Mouse (Mus musculus) T-helper 1 cell (primary cell): ENCODE data around the gene Sdhaf2.

Source experiments
- in situ Hi-C: fragments of 300-600 bp; cut with MboI, MseI; formaldehyde crosslinking; loops from one replicate; pipeline ENCODE4 v1.15.1; 2025; ENCODE audit warnings: high pct_unique_total_duplicates

The Sdhaf2 gene

DNA sequence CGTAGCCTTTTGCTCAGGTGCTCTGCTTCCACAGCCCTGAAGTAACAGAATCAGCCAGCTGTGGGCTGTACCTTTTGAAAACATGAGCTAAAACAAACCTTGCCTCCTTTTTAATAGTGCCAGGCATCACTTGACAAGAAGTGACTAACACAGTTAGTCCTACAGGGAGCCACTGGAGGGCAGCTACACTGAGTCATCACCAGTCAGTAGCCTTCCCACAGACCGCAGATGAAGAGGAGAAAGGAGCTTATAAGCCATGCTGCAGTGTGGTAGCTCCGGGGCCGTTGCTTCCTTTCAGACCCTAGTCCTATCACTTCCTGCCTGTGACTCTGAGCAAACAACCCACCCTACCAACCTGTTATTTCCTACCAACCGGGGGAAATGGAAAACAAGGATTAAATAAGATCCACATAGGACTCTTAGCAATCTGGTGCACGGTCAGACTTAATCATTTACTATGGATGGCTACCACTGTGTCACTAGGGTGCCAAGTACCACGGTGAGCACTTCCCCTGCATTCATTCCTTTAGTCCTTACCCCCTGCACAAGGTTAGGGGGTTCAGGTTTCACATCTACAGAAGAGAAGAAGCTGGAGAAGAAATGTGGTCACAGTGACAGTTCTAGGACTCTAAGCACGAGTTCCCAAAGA lies 28.3 kb downstream of the Sdhaf2 start:
- in situ Hi-C loops = no loop called here

DNA sequence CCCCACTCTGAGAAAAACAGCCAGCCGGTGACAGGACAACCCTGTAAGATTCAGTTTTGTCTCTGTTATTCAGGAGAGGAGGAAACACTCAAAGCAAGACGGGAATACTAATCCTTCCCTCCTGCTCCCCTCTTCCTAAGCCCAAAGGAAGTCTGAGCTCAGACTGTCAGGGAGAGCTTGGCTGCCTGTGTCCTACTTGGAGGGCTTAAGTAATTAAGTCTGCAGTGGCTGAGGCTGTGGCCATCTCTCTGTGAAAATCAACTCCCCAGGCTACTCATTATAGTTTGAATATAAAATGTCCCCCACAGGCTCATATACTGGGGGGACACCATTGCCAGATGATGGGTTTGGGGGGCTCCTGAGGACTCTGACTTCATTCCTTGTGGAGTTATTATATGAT lies 29.0 kb downstream of the Sdhaf2 start:
- in situ Hi-C loops = no loop called here

DNA sequence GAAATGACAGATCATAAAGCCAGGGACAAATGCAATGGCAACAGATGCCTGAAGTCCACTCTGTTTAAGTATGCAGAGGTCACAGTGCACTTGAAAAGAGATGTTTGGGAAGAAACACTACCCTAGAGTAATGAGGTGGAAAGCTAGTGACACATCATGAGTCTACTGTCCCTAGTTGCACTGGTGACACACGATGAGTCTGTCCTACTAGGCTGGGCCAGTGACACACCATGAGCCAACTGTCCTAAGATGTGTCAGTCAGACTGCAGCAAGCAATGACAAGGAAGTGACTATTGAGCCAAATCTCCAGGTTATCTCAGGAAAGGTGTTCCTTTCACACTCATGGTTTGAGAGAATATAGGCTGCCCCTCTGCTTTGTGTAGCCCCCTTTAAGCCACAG lies 30.3 kb downstream of the Sdhaf2 start:
- in situ Hi-C loops = no loop called here

DNA sequence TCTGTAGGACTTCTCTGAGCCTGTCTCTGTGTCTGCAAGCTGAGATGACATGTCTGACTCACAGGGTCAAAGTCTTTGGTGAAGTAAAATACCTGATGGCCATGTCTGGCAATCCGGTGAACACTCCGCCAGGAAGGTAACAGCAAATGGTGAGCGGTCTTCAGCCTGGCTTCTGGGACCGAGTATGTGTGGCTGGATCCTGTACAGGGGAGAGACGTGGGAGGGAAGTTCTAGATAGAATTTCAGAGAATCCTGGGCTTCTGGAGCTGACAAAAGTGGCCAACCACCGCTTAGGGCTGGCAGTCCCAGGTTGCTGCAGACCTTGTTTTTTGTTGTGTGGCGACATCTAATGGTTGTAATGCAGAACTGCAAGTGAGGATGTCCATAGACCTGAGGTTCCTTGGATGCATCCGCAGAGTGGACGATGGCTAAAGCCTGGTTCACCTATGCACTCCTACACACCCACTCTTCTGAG lies 39.6 kb downstream of the Sdhaf2 start:
- in situ Hi-C loops = loop anchor here (5.0 kb wide), 1 partner anchor 34 kb away; no protein-coding TSS in a partner anchor

DNA sequence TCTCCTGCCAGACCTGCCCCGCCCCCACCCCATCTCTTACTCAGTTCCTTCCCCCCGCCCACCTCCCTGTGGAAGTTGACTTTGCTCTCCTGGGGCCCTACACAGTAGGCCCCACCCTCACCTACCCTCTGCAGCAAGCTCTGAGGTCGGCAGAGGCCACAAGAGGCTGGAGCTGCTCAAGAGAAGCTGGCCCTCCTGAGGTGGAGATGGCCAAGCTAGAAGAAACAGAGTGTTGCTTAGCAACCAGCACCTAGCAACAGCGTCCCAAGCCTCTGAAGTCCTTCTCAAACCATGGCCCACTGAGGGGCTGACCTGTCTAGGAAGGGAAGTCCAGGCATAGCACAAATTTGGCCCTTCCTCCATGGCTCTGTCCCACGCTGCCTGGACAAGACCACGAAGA lies 43.2 kb downstream of the Sdhaf2 start, which contains the start of gene Ppp1r32:
Ppp1r32 (minus strand) TSS at position 226 of the 400 bp plus-strand sequence.
- in situ Hi-C loops = no loop called here

DNA sequence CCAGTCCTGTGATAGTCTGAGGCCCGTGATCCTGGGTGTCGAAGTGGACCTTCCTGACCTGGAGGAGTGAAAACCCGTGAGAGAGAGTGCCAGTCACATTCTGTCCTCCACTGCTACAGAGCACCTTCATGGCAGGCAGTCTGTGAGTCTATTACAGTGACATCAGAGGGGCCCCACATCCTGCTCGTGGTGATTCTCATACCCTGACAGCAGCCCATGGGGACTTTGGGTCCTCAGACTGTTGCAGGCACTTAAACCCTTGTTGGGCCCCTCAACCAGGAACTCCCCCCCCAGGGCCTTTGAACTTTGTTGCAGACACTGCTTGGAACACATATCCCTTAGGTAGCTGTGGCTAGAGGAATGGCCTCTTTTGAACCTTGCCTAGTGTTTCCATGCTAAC lies 46.4 kb downstream of the Sdhaf2 start:
- in situ Hi-C loops = no loop called here

DNA sequence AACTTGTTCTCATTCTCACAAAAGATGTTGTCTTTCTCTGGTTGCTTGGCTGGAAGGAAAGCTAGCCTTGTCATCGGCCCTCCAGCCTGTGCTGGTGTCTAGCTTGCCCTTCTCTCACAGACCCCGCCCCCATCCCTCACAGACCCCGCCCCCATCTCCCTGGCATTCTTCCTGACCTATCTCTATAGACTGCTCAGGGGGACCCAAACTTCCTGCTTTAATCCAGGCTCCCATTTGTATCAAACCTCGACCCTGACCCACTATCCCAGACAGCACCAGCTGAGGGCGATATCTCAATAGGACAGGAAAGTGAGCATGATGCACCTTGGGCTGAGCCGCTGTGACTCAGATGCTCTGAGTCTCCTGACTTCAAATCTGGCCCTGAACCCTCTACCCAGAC lies 52.2 kb downstream of the Sdhaf2 start:
- in situ Hi-C loops = no loop called here

DNA sequence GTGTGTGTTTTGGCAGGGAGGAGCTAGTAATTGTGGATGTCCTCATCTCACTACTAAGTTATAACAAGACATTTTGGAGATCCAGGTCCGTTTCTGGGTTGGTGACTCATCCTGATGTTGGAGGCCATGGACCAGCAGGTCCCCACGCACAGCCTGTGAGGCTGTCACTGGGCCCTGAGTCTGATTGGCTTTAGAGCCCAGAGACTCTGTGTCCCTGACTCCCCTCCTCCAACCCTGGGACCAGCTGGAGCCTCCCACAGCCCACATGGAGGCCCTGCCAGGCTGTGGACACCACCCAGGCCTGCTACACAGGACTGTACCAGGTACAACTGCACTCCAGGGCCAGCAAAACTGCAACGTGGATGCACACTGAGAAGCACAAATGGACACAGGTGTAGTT lies 53.0 kb downstream of the Sdhaf2 start:
- in situ Hi-C loops = no loop called here

DNA sequence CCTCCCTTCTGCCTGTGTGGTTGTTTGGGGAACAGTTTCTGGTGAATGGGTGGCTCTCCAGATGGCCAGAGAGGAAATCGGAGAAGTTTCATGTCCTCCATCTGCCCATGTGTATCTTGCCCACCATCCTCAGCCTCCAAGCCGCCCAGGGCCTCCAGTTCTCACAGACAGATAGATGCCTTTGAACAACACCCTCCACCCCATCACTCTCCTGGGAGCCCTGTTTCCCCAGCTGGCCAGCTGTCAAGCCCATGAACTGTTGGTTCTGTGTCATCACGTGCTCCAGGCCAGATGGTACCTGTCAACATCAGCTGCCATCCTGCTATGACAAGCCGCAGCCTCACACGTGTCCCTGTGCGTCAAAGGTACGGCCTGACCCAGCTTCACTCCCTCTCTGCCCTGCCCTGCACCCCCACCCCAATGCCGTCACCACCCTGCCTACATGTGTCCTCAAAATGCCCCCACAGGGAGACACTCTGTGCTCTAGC lies 56.7 kb downstream of the Sdhaf2 start:
- in situ Hi-C loops = no loop called here

DNA sequence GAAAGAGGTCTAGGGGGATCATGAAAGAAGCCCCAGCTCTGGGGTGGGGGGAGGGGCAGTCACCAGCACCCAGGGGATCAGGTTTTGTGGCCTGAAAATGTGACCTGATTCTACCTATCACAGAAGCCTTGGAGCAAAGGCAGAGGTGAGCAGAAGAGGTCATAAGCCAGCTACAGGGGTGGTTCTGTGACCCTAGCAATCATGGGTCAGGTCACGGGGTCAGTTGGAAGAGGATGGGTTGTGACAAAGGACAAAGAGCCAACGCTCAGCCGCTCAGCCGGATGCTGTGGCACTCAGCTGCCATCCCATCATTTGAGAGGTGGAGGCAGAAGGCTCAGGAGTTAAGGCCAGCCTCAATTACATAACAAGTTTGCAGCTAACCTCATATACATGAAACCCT lies 61.5 kb downstream of the Sdhaf2 start:
- in situ Hi-C loops = no loop called here

DNA sequence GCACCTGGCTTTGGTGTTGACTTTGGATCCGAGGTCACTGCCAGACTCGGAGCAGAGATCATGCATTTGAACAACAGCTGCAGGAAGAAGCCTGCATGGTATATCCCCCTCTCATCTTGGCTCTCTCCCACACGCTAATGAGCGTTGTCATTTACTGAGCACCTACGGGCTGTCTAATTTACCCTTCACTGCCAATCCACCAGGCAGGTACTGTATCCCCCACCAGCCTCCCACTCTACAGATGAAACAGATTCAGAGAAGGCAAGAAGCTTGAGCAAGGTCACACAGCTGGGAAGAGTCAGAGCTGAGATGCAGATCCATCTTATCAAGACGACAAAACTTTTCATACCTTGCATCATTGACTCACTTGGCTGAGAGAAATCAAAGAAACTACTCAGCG lies 64.4 kb downstream of the Sdhaf2 start:
- in situ Hi-C loops = no loop called here

DNA sequence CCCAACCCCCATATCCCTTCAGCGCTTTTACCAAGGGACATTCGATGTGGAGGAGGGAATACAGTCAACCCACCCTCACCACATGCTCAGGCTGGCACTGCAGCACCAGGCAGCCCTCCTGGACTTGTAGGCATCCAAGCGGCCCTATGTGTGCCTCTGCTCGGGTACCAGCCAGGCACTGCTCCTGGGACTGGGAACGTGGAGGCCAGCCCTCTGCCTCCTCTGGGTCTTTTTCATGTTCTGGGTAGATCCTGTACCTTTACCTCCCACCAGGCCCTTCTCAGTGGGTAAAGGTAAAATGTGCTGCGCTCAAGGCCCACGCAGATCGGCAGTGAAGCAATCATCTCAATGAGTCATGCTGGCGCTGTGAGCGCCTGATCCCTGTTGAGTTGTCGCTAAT lies 66.0 kb downstream of the Sdhaf2 start:
- in situ Hi-C loops = no loop called here

DNA sequence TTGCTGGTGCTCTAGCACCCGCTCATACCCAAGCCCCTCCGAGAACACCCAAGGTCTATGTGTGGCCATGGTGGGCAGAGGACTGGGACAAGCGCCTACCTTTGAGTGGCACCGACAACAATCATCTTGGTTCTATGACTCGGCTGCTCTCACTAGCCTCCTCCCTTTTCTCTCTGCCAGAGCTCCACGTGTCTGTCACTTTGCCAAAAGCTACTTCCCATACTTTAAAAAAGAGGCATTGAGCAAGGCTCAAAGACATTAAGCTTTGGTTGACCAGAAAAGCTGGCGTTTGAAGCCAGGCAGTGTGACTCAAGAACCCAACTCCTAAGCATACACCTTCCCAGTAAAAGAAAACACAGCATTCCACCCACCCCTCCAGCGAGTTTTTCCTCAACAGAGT lies 67.8 kb downstream of the Sdhaf2 start:
- in situ Hi-C loops = no loop called here

DNA sequence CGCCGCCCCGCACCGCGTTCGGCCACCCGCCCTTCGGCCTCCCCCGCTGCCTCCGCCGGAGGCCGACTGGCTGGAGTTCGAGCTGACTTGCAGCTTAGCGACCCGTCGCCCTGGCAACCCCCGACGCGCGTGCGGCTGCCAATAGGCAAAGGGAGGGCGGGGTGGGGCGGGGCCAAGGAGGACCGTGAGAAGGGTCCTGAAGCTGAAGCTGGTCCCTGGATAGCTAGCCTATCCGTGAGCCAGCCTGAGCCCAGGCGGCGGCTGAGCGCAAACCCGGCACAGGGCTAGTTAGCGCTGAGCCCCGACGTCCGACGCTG lies 68.5 kb downstream of the Sdhaf2 start:
- in situ Hi-C loops = no loop called here

DNA sequence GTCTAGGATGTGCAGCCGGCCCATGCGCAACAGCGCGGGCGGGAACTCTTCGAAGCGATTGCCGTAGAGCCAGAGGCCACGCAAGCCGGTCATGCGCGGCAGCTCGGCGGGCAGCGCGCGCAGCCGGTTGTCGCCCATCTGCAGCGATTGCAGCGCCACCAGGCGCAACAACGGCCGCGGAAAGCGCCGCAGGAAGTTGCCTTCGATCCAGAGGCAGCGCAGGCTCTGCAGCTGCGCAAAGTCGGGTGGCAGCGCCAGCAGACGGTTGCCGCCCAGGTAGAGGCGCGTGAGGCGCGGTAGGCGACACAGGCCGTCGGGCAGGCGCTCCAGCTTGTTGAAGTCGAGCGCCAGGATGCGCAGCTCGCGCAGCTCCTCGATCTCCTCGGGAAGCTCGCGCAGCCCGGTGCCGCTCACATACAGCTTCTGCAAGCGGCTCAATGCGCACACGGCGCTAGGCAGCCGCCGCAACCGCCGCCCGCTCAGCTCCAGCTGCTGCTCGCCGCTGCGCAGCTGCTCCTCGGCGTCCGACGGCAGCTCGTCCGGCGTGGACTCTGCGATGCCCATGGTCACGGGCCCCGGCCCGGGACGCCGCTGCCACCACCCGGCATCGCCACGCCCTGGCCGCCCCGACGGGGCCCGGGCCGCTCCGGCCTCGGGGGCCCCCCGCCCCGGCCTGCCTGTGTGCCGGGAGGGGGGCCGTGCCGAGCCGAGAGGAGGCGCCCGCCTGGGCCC lies 69.0 kb downstream of the Sdhaf2 start, which contains the start of gene Lrrc10b:
Lrrc10b (minus strand) TSS at position 722 of the 732 bp plus-strand sequence.
- in situ Hi-C loops = no loop called here

DNA sequence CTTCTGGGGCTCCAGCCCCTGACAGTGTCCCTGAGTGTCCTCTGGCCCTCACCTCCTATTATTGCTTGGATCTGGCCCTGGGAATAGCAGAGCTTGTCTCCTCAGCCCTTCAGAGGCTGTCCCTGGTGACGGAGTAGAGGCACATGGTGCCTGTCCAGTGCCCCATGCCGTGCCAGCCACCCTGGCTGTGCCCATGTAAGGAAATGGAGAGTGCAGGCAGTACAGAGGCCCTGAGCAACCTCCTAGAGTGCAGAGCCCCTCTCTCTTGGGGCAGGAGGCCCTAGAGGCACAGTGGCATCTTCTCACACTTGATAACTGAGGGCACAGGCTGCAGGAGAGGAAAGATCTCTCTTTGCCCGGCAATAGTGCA lies 70.5 kb downstream of the Sdhaf2 start:
- in situ Hi-C loops = no loop called here

DNA sequence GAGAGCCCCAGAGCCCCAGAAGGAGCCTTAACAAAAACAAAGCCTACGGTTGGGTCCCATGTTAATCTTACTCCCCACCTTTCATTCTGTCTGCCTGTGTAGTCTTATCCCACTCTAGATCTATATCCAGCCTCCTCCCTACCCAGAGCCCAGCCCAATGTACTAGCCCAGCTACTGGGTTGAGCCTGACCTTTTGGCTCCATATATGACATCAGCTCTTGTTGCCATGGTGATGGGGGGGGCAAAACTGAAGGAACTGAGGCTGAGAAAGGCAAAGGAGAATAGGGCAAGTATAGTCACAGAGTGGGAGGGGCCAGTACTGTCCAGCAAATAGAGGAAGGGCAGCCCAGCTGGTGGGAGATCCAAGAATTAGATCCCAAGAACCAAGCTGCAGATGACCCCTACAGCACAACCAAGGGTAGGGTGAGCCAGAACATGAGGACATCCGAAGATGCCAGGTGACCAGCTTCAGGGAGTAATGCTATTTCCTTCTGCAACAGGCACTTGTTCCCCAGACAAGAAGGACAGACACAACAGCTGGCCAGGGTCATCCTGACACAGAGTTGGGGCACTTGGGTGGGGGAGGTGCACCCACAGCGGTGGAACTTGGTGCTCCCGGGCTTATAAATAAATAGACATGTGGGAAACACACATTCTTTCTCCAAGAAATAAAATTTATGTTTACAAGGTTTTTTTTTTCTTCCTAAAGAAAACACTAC lies 71.1 kb downstream of the Sdhaf2 start:
- in situ Hi-C loops = loop anchor here (5.0 kb wide), 1 partner anchor 32 kb away; no protein-coding TSS in a partner anchor
